Mouse (Mus musculus) brain, embryonic 14.5 days (tissue): Measurements from ENCODE around the gene Dennd4c.

Experiments used
- CTCF ChIP-seq: fragments of 200-500 bp; IDR thresholded peaks from 2 replicates; pipeline ENCODE4 v1.5.1; 2012; ENCODE audit warnings: inconsistent platforms, mild to moderate bottlenecking, moderate library complexity, borderline replicate concordance; ENCODE audit not compliant: insufficient read depth, insufficient read length; ENCODE audit errors: extremely low read depth
- POLR2A ChIP-seq: fragments of 200-500 bp; IDR thresholded peaks from 2 replicates; pipeline ENCODE4 v1.6.1; 2012; ENCODE audit warnings: mild to moderate bottlenecking, inconsistent platforms, borderline replicate concordance; ENCODE audit not compliant: poor library complexity, insufficient read depth, insufficient read length, severe bottlenecking; ENCODE audit errors: extremely low read depth

DNA sequence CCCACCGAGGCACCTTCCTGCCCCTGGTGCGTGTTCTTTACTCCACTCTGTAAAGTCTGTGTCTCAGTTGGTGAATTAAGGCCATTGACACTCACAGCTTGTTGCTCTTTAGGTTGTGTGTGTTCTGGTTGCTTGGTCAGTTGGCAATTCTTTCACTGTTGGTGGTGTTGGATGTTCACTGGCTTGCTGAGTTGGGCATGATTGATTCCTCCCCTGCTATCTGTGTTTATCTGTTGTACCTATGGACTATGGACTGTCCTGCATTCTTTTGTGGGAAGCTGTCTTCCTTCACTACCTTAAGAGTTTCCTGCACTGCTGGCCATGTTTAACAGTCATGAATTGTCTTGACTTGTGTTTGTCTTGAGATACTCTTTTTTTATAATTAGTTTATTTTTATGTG, 83.5 kb downstream of the Dennd4c start:
- no peak for TF ChIP-seq POLR2A
- no peak for TF ChIP-seq CTCF
